Mouse (Mus musculus) heart, adult 11 months (tissue): ENCODE data around the gene Mthfd2.
A peak's percentile ranks its signal among the peaks of the same experiment; 100 is the strongest.

Experiments used
- DNase-seq: peaks from one replicate; pipeline ENCODE4 v3.0.0; 2022

Gene Mthfd2

DNA sequence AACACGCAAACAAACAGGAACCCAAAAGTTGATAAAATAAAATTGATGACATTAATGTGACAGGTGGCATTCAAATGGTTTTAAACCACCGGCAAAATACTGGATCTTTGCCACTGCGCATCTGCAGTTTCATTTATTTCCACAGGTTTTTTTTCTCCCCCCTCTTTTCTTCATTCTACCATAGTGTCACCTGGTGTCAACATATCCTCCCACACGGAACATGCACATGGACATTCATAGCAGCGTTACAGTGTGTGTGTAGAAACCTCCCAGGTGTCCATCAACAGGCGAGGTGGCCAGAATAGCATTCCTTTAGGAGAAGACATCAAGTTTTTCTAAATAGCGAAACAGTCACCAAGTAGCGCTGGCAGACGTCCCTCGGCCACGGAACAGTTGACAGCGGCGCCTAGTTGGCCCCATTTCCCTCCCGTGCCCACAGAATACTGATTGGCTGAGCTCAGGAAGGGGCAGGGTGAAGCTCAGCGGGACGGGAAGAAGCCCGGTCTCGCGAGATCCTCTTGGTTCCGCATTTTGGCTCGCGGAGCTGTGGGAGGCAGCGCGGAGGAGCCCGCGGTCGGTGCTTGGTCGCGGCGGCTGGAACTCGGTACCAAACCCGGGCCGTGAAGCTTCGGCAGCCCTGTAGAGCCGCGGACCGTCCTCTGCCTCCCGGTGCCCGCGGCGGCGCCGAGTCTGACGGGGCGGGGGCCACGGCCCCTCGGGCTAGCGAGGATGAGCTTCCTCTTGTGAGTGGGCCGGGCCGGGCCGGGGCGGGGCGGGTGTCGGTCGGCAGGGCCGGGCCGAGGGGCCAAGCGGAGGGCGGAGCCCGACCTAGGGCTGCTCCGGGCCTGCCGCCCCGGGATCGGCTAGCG, at the start of gene Mthfd2, which contains the start of gene Mob1a:
Gene Mthfd2, minus strand, starts transcription at position 384 of the 869 bp plus-strand sequence.
Gene Mob1a, plus strand, starts transcription at position 492 of the 869 bp plus-strand sequence.
- peak; percentile 100 for DNase-seq

GRCm38 (mm10) chr6:83373704-83374300, 48.1 kb upstream of the Mthfd2 start:
- DNase-seq: peak; percentile 92

DNA sequence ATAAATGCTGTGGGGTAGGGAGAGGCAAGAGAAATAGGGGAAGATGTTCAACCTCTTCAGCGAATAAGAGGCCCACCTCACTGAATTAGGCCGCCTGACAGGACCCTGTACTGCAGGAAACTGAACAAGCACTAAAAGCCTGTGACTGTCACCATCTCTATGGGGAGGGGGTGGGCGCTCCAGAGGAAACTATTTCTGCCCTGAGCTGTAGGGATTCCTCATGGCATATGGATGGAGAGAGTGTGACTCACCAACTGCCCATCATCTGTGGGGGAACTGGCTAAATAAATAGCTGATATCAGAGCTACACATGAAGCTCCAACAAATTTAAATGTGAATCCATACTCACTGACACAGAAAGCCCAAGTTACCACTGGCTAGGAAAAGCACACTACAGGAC, 45.6 kb upstream of the Mthfd2 start:
- DNase-seq: no peak

- peak; percentile 82 for DNase-seq
Observed at GRCm38 (mm10) chr6:83370316-83370965, 44.7 kb upstream of the Mthfd2 start.

DNA sequence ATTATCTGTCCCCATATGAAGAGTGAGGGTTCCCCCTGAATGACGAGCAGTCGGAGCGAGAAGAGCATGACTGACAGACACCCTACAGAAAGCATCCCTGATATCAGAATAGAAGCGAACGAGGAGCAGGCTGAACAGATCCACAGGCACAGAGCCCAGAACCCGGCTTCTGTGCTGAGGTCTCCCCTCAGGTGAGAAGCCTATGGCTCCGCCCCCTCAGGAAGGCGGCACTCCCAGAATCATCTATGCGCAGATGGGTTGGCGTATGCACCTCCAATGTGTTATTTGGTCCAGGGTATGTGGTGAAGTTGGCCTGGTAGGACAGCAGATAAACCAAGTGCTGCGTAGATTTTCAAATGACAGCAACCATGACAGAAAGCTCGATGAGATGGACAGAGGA, 37.4 kb upstream of the Mthfd2 start:
- no peak for DNase-seq

DNA sequence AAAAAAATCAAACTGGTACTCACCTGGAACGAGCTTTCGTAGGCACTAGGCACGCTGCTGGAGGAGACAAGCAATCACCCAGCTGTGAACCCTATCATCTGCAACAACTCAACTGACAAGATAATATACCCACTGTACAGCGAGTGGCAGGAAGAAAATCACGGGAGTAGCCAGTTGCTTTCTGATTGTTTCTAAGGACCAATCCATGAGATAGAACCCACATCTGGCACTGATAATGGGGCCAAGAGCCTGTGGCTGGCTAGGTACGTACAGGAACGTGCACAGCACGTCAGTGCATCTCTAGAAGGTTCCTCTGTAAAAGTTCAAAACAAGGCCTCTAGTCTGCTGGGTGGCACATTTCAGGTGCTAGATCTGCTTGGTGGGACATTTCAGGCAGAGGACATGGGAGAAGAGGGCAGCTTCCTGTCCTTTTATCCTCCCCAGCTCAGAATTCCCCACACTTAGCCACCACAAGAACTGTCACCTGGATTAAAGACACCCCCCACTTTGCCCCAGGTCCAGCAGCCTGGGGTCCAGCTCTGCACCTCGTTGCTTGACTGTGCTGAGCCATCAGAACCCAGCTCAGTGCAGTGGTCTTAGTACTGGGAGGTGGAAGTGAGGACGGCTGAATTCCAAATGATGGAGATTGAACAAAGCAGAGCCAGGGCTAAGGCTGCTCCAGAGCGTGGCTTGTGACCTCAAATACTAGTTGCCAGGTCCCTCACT, 36.0 kb upstream of the Mthfd2 start:
- DNase-seq: no peak

GRCm38 (mm10) chr6:83357436-83357835, 31.7 kb upstream of the Mthfd2 start:
- DNase-seq: no peak

DNA sequence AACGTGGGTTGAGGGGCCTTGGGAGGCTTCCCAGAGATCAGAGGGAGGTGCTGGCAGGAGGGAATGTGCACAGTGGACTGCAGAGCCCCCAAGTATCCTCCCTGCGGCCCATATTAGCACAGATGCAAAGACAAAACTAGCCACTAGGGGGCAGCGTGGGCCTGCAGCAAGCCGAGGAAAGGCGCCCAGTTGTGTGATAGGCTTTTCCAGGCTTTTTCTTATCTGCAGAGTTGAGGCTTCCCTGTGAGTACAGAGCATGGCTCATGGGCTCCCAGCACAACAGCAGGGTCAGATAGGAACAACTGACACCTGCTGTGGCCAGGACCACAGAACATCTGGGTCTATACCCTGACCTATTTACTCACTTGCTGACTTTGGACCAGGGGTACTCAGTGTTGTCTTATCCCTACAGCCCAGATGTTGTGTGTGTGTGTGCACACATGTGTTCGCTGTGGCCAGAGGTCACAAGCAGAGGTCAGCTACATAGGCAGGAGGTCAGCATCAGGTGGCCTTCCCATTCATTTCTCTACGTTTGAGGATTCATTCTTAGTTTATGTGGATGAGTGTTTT, 30.9 kb upstream of the Mthfd2 start:
- DNase-seq: peak; percentile 95

DNA sequence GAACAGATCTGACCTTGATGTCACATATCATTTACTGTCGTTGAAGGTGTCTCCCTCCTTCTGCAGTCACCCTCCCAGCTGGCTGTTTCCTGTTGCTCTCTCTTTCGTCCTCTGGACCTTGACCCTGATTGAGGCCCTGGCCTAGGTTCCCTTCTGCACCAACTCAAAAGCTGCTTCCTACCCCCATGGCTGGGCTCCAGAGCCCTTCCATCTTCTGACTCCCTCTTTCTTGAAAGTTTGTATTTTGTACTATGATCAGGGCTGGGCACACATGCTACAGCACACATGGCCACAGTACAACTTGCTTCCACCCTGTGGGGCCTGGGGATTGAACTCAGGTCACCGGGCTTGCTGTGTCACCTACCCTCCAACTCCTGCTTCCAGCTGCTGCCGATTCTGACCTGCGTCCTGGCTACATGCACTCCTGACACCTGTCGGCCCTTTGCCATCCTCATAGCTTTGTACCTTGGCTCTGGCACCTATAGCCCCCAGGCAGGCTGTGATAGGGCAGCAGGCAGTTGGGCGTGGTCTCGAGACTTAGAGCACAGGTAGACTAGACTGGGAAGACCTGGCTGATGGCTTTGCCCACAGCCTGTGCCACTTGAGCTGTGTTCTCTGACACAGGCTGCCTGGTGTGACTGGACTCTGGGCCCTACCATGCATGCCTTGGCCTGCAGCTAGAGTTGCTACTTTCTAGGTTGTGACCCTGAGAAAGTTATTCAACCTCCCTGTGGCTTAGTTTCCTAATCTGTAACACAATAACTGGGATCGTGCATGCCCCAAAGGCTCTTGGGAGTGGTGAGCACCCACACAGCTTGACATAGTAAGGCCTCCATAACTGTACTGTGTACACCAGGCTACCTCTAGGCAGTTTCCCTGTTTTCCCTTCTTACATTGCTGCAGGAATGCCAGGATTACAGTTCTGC, 29.4 kb upstream of the Mthfd2 start:
- DNase-seq: no peak

GRCm38 (mm10) chr6:83352666-83353410, 27.1 kb upstream of the Mthfd2 start:
- no peak for DNase-seq

DNA sequence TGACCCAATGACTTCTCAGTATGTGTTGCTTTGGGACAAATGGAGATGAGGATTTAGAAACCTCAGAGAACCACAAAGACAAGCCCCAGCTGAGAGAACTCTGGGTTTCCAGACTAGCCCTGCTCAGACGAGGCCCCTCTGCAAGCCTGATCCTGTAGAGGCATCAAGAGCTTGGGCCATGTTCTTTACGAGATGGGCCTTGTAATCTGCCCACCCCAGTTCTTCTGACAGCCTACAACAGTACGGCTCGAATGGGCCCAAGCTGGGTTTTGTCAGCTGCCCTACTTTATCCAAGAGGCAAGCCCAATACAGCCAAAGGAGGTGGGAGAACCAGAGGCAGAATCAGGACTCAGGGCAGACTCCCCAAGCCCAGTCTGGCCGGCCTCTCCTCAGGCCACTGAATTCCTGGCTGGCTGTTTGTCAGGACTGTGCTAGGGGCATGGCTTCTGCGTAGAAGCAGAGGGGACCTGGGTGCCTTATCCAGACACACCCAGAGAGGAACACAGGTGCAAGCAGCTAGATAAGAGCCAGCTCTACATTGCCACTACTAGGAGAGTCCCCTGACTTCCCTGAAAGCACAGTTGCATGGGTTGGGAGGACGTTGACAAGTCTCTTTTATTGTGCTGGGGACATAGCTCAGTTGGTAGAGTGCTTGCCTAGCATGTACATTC, 25.9 kb upstream of the Mthfd2 start:
- DNase-seq: no peak

- DNase-seq: no peak
Observed at GRCm38 (mm10) chr6:83350851-83351405, 25.2 kb upstream of the Mthfd2 start.

DNA sequence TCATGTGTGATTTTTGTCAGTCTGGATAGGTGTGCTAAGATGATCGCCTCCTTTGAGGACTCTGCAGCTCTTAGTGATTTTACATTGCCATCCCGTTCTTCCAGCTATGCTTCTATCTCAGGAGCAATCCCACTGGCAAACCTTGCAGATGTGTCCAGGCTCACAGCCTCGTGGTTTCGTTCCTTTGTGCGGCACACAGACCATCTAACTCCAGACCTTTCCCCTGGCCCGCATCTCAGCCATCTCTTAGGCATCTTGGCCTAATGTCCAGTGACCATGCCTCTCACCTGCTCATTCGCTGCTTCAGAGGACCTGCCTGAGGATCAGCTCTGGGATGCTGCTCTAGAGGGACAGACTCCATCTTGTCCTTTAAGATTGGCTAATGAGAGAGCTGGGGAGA, 24.5 kb upstream of the Mthfd2 start:
- DNase-seq: no peak

GRCm38 (mm10) chr6:83349274-83349958, 23.7 kb upstream of the Mthfd2 start:
- peak; percentile 98 for DNase-seq

DNA sequence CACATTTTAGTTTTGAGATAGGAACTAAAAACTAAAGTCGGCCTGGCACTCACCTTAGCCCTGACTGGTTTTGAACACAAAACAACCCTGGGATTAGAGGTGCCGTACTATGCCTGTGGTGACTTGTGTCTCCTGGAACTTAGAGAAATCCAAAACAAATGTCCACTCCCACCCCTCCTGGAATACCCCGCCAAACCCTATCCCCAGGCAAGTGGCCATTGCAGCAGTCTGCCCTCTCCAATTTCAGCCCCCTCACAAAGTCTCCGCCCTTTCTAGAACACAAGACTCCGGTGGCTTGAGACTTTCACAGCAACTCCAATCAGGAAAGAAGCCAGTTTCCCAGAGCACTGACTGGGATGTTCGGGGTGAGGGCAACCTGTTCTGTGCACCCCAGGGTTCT, 23.2 kb upstream of the Mthfd2 start, which contains the start of gene Bola3:
Gene Bola3, plus strand, starts transcription at position 275 of the 400 bp plus-strand sequence.
- DNase-seq: no peak

DNA sequence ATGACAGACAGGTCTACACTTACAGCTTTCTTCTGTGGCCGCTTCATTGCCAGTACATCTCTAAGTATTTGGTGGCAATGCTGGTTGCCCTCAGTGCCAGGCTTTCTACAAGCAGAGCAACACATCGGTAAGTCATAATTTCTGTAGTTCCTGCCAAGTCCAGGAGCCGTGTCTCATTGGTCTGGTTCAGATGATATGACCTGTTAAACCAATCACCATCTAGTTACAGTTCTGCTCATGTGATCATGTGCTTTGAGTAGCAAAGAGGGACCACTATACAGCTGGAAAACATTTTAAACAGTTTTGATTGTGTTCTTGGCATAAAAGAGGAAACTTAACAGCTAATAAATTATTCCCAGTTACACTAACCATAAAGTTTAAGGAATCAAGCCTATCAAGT, 22.2 kb upstream of the Mthfd2 start:
- DNase-seq: no peak

GRCm38 (mm10) chr6:83345285-83345684, 19.6 kb upstream of the Mthfd2 start:
- DNase-seq: peak; percentile 75

GRCm38 (mm10) chr6:83342957-83343356, 17.2 kb upstream of the Mthfd2 start:
- peak; percentile 74 for DNase-seq

DNA sequence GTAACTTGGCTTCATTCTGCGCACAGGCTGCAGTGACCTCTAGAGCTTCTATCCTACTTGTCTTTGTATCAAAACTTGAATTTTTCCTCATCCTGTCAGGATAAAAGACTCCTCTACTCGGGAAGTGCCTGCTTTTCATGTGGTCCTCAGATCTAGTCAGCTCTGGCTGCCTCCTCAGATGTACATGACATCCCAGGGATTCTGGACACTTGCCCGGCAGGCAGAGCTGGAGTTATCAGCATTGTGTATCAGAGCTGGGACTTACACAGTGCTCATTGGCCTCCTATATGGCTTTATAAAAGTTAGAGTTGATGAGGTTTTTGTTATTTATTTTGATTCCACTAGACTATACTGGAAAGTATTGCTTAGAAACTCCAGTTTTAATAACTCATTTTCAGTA, 15.7 kb upstream of the Mthfd2 start:
- peak; percentile 50 for DNase-seq
